Mouse (Mus musculus): Measurements from ENCODE around the gene Hapln4. TPM values are rescaled to one million over a fixed set of nuclear protein-coding genes. Genes with fewer than 3 reads are reported as not detected.
A peak's percentile ranks its signal among the peaks of the same experiment; 100 is the strongest.

Hapln4 gene
- total and polyA plus RNA-seq, 3 experiments = 0.07 to 0.30 (median 0.20) TPM

DNA sequence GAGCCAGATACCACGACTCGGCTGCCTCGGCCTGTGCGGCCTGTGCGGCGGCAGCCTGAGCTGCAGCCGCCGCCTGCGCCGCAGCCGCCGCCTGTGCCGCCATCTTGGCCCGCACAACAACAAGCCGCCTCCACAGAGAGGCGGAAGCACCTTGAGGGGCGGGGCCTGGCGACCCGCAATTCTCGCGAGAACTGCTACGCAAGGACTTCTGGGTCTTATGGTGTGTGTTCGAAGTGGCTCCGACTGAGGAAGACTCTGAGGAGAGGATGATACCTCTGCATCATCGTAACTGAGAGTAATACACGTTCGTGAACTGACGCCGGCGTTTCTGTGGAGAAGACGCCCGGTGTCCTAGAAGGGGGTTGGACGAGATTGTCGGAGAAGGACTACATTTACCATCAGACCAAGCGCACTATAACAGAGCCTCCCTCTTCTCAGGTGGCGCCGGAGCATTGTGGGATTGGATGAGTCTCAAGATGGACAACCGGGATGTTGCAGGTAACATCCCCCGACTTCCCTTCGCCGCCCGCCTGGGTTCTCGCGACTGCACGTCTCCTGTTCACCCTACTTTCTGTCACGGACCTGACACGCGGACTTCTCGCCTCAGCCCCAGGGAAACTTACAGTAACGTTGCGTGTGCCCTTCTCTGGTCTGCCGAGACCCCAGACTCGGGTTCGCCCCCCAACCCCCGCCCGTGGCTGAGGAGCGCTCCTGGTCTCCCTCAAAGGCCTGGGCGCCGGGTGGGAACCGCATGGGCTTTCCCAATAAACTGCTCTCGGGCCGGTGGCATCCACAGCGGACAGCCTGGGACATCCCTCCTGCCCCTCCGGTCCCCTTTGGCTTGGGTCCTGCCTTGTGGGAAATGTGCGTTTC lies 40.4 kb upstream of the Hapln4 start, which contains the start of the genes Mau2 and Sugp1:
Gene Mau2 (minus strand): TSS at position 152 of the 873 bp plus-strand sequence.
Gene Sugp1 (plus strand): TSS at position 231 of the 873 bp plus-strand sequence.
- no peaks in the 10 kb centered on the region for H3K9me3 ChIP-seq (replicated peaks; ENCODE audit: low read length)
- H3K36me3 ChIP-seq (replicated peaks in 1 of 2; ENCODE audit: control insufficient read depth in 1 of 2, insufficient read depth in 1 of 2, low read length in 1 of 2) = peaks cover under 1 to 40% of the 10 kb centered on the region in 2 experiments
- peak within 1 kb of the TSS; percentile 94 for H3K9ac ChIP-seq (ENCODE audit: insufficient read depth, low read depth)
- DNase-seq (ENCODE audit: extremely low read depth) = peak; percentile 96
- peaks cover 88% of the 10 kb centered on the region for H3K79me2 ChIP-seq (replicated peaks; ENCODE audit: control insufficient read depth, extremely low read depth, insufficient read depth, poor library complexity, severe bottlenecking)
- H3K27me3 ChIP-seq (replicated peaks) = no peaks in the 10 kb centered on the region
- peak within 1 kb of the TSS; percentile 89 for H3K4me2 ChIP-seq (ENCODE audit: insufficient read depth, low read depth, poor library complexity, severe bottlenecking)
- peak within 1 kb of the TSS; percentile 82 to 99 (median 99) for H3K4me3 ChIP-seq (replicated peaks in 1 of 3; ENCODE audit: low read depth in 2 of 3, low read length in 2 of 3, poor library complexity in 1 of 3)
- peaks cover 11 to 42% of the 10 kb centered on the region in 2 experiments for H3K4me1 ChIP-seq (ENCODE audit: control insufficient read depth in 1 of 2, insufficient read depth in 2 of 2)
- H3K27ac ChIP-seq (ENCODE audit: insufficient read depth, low read depth) = peak within 1 kb of the TSS; percentile 66
- TF ChIP-seq USF1 (IDR thresholded peaks at IDR 0.05; ENCODE audit: low read depth, low read length) (no peak), MYC (IDR thresholded peaks at IDR 0.05; ENCODE audit: low read depth, low read length) (no peak), ZKSCAN1 (IDR thresholded peaks at IDR 0.05; ENCODE audit: borderline replicate concordance, low read depth, low read length) (no peak), IRF4 (IDR thresholded peaks at IDR 0.05; ENCODE audit: low read depth, low read length) (peak; percentile 6; the same call in 1 of the 2 replicates), TCF12 (IDR thresholded peaks at IDR 0.05; ENCODE audit: low read depth, low read length) (peak; percentile 95), NRF1 (IDR thresholded peaks at IDR 0.05; ENCODE audit: low read depth, low read length) (peak; percentile 53; the same call in 1 of the 2 replicates), SIN3A (IDR thresholded peaks at IDR 0.05; ENCODE audit: low read length) (peak; percentile 40), JUN (IDR thresholded peaks at IDR 0.05; ENCODE audit: insufficient read depth, low read depth, low read length) (no peak), POLR2A (IDR thresholded peaks at IDR 0.05; ENCODE audit: low read depth, low read length) (peak; percentile 92), BHLHE40 (IDR thresholded peaks at IDR 0.05; ENCODE audit: low read depth, low read length) (no peak), UBTF (IDR thresholded peaks at IDR 0.05; ENCODE audit: low read depth, low read length) (no peak), CHD1 (IDR thresholded peaks at IDR 0.05; ENCODE audit: low read depth, low read length) (no peak), ZMIZ1 (IDR thresholded peaks at IDR 0.05; ENCODE audit: low read depth, low read length) (0 out of 2 replicates have a peak, but pooled peaks have one; percentile 72), CTCF (conservative IDR thresholded peaks at IDR 0.05 in 1 of 2, IDR thresholded peaks at IDR 0.05 in 1 of 2; ENCODE audit: low read depth in 2 of 2, low read length in 2 of 2) (no peak), ELF1 (IDR thresholded peaks at IDR 0.05; ENCODE audit: low read depth, low read length) (peak; percentile 95), TBP (conservative IDR thresholded peaks at IDR 0.05; ENCODE audit: low read depth, low read length) (peak; percentile 93), RAD21 (IDR thresholded peaks at IDR 0.05; ENCODE audit: low read depth, low read length) (no peak), MAX (IDR thresholded peaks at IDR 0.05; ENCODE audit: low read length) (no peak; the same call in 1 of the 2 replicates), POLR2AphosphoS2 (IDR thresholded peaks at IDR 0.05; ENCODE audit: low read depth, low read length) (peak; percentile 55), HCFC1 (IDR thresholded peaks at IDR 0.05; ENCODE audit: low read depth, low read length) (peak; percentile 92), MEF2A (IDR thresholded peaks at IDR 0.05; ENCODE audit: borderline replicate concordance, low read depth, low read length) (no peak), MXI1 (IDR thresholded peaks at IDR 0.05; ENCODE audit: low read depth, low read length) (no peak; the same call in none of the 2 replicates), ZNF384 (IDR thresholded peaks at IDR 0.05; ENCODE audit: low read depth, low read length) (no peak), ETS1 (conservative IDR thresholded peaks at IDR 0.05; ENCODE audit: low read depth, low read length) (no peak), SMC3 (IDR thresholded peaks at IDR 0.05; ENCODE audit: low read depth, low read length) (no peak), MAZ (IDR thresholded peaks at IDR 0.05; ENCODE audit: low read depth, low read length) (no peak), NELFE (IDR thresholded peaks at IDR 0.05; ENCODE audit: low read depth, low read length) (peak; percentile 80), E2F4 (IDR thresholded peaks at IDR 0.05; ENCODE audit: insufficient replicate concordance, low read depth, low read length) (no peak), RCOR1 (conservative IDR thresholded peaks at IDR 0.05; ENCODE audit: low read depth, low read length) (no peak), JUND (conservative IDR thresholded peaks at IDR 0.05; ENCODE audit: low read depth, low read length) (no peak), ZC3H11A (IDR thresholded peaks at IDR 0.05; ENCODE audit: low read depth, low read length) (no peak), USF2 (conservative IDR thresholded peaks at IDR 0.05; ENCODE audit: low read depth, low read length) (no peak), KAT2A (IDR thresholded peaks at IDR 0.05; ENCODE audit: insufficient replicate concordance, low read length) (peak; percentile 91; the same call in 1 of the 2 replicates), GABPA (IDR thresholded peaks at IDR 0.05; ENCODE audit: insufficient replicate concordance, low read depth, low read length) (no peak; the same call in 1 of the 2 replicates), MAFK (IDR thresholded peaks at IDR 0.05; ENCODE audit: insufficient replicate concordance, low read length) (no peak), EP300 (IDR thresholded peaks at IDR 0.05; ENCODE audit: low read length) (no peak), CHD2 (IDR thresholded peaks at IDR 0.05; ENCODE audit: low read length) (peak; percentile 100), PAX5 (IDR thresholded peaks at IDR 0.05; ENCODE audit: low read length) (no peak)
- dilution Hi-C loops (cut with MboI; ENCODE audit: extremely low pct_ligation_motif_present, extremely low pct_unique_long_range_greater_than_20kb, low sequenced_read_pairs) = no loop called here
- in situ Hi-C loops (cut with MboI; ENCODE audit: low pct_ligation_motif_present, low pct_unique_long_range_greater_than_20kb, low sequenced_read_pairs) = no loop called here

All from CH12.LX (cell line).